Mouse (Mus musculus) megakaryocyte, embryonic 14.5 days (primary cell): ENCODE measurements around the gene Plekhd1.

Experiments
- FLI1 ChIP-seq: IDR thresholded peaks from 2 replicates; pipeline ENCODE4 v1.6.1; 2012; ENCODE audit warnings: low read length, inconsistent platforms, mixed read lengths
- GATA1 ChIP-seq: IDR thresholded peaks from 3 replicates; pipeline ENCODE4 v1.6.1; 2012; ENCODE audit warnings: mixed read lengths, low read length, inconsistent platforms, borderline replicate concordance

DNA sequence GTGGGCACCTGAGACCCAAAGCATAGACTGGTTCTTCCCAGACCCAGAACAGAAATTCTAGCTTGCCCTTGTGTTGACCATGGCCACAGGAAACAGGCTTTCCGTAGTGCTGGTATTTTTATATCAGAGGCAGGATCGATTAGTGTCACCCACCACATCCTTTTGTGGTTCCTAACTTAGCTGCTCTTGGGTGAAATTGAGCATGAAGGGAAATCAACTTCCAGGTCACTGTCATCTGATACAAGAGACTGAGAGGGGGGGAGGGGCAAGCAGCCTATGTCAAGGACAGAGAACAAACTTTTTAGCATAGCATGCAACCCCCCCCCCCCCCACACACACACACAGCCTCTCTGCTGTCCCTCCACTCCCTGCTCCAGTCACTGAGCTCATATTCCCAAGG, 26.8 kb downstream of the Plekhd1 start:
- TF ChIP-seq GATA1: no peak
- no peak for TF ChIP-seq FLI1
